Mouse (Mus musculus) kidney, embryonic 15.5 days (tissue): ENCODE results near the gene Dync1h1. TPM values are rescaled to one million over a fixed set of nuclear protein-coding genes. Genes with fewer than 3 reads are reported as not detected.

Experiments
- ATAC-seq: fragments of 200-750 bp; cut with Nextera tagmentation; replicated peaks from 2 replicates; pipeline ENCODE4 v1.8.0; 2017; ENCODE audit warnings: moderate TSS enrichment; ENCODE audit not compliant: low FRiP score
- H3K27ac ChIP-seq: fragments of 300-500 bp; sonication (generic); 2 replicates; pipeline ENCODE4 v1.5.1; 2015; ENCODE audit warnings: mild to moderate bottlenecking, inconsistent platforms
- H3K27me3 ChIP-seq: fragments of 300-500 bp; sonication (generic); 2 replicates; pipeline ENCODE4 v1.6.1; 2015; ENCODE audit warnings: inconsistent platforms
- H3K36me3 ChIP-seq: fragments of 300-500 bp; sonication (generic); 2 replicates; pipeline ENCODE4 v1.6.1; 2015; ENCODE audit warnings: inconsistent platforms
- H3K4me1 ChIP-seq: fragments of 300-500 bp; sonication (generic); 2 replicates; pipeline ENCODE4 v1.6.1; 2015; ENCODE audit warnings: inconsistent platforms
- H3K4me2 ChIP-seq: fragments of 300-500 bp; sonication (generic); 2 replicates; pipeline ENCODE4 v1.6.1; 2015; ENCODE audit warnings: moderate library complexity, mild to moderate bottlenecking, inconsistent platforms
- H3K4me3 ChIP-seq: fragments of 300-500 bp; sonication (generic); replicated peaks from 2 replicates; pipeline ENCODE4 v1.5.1; 2015; ENCODE audit warnings: mild to moderate bottlenecking, inconsistent platforms
- H3K9ac ChIP-seq: fragments of 300-500 bp; sonication (generic); 2 replicates; pipeline ENCODE4 v1.6.1; 2015; ENCODE audit warnings: mild to moderate bottlenecking, inconsistent platforms
- H3K9me3 ChIP-seq: fragments of 300-500 bp; sonication (generic); replicated peaks from 2 replicates; pipeline ENCODE4 v1.6.1; 2016; ENCODE audit warnings: inconsistent platforms
- WGBS: fragments of 180-500 bp; shearing (Covaris S2); methylation state at CpG from one replicate; pipeline ENCODE4 v1.1.7; 2015; ENCODE audit warnings: mixed read lengths; 5-methylcytosine and 5-hydroxymethylcytosine counted together
- polyA plus RNA-seq: library from polyadenylated mRNA; unstranded; fragments of >200 nt; fragmentation: Nextera tagmentation; extraction: Ambion mirVana; gene quantifications from 2 replicates; pipeline ENCODE4 v1.2.1, GENCODE M21; 2015

The Dync1h1 gene
- 38.6 and 52.4 TPM in 2 replicates for polyA plus RNA-seq

- H3K27ac ChIP-seq, result peak within 1 kb of the TSS; percentile 98
- under 1% methylated on average over 99 of the region's 105 CpGs for WGBS
- H3K9me3 ChIP-seq, result no peaks in the 10 kb centered on the region
- H3K9ac ChIP-seq, result peak within 1 kb of the TSS; percentile 98
- peak; percentile 97 for ATAC-seq
- H3K36me3 ChIP-seq, result no peaks in the 10 kb centered on the region; the same call in 1 of the 2 replicates
- peak within 1 kb of the TSS; percentile 68 for H3K4me2 ChIP-seq
- H3K27me3 ChIP-seq, result 0 out of 2 replicates have a peak, but pooled peaks cover 5% of the 10 kb centered on the region
- peak within 1 kb of the TSS; percentile 100 for H3K4me3 ChIP-seq
- peaks cover 26% of the 10 kb centered on the region for H3K4me1 ChIP-seq
These were observed at the start of gene Dync1h1 for GRCm38 (mm10) chr12:110601241-110602218. TSS of gene Dync1h1 (plus strand) at chr12:110601452.

- Histone ChIP-seq H3K27me3 (no peaks in the 10 kb centered on the region), H3K27ac (no peak overlapping the region), H3K4me3 (no peak overlapping the region), H3K4me1 (no peaks in the 10 kb centered on the region), H3K9me3 (no peaks in the 10 kb centered on the region), H3K4me2 (no peak overlapping the region), H3K9ac (no peak overlapping the region), H3K36me3 (peaks cover 98% of the 10 kb centered on the region)
- no peak for ATAC-seq
- 84% methylated on average over 13 of the region's 13 CpGs for WGBS
These were observed 49.1 kb upstream of the Dync1h1 start for GRCm38 (mm10) chr12:110552113-110552512.

GRCm38 (mm10) chr12:110553362-110553761 is 47.9 kb upstream of the Dync1h1 start:
- no peak overlapping the region for H3K27ac ChIP-seq
- peaks cover 98% of the 10 kb centered on the region for H3K36me3 ChIP-seq
- H3K9ac ChIP-seq, result no peak overlapping the region
- no peak overlapping the region for H3K4me3 ChIP-seq
- no peaks in the 10 kb centered on the region for H3K9me3 ChIP-seq
- no peak overlapping the region for H3K4me2 ChIP-seq
- H3K4me1 ChIP-seq, result no peaks in the 10 kb centered on the region
- WGBS, result 86% methylated on average over 5 of the region's 5 CpGs
- no peaks in the 10 kb centered on the region for H3K27me3 ChIP-seq
- ATAC-seq, result no peak

- Histone ChIP-seq H3K9ac (no peak overlapping the region), H3K4me3 (no peak overlapping the region), H3K4me1 (no peaks in the 10 kb centered on the region), H3K4me2 (no peak overlapping the region), H3K27me3 (no peaks in the 10 kb centered on the region), H3K9me3 (no peaks in the 10 kb centered on the region), H3K27ac (no peak overlapping the region), H3K36me3 (peaks cover 97% of the 10 kb centered on the region)
- no peak for ATAC-seq
- WGBS, result 85% methylated on average over 21 of the region's 21 CpGs
These were observed 45.6 kb upstream of the Dync1h1 start for GRCm38 (mm10) chr12:110555536-110556240.

- no peaks in the 10 kb centered on the region for H3K27me3 ChIP-seq
- no peak overlapping the region for H3K9ac ChIP-seq
- H3K36me3 ChIP-seq, result peaks cover 98% of the 10 kb centered on the region
- no peaks in the 10 kb centered on the region for H3K4me1 ChIP-seq
- H3K9me3 ChIP-seq, result no peaks in the 10 kb centered on the region
- no peak overlapping the region for H3K4me2 ChIP-seq
- no peak overlapping the region for H3K27ac ChIP-seq
- H3K4me3 ChIP-seq, result no peak overlapping the region
- WGBS, result 76% methylated on average over 18 of the region's 18 CpGs
- ATAC-seq, result no peak
These were observed 44.2 kb upstream of the Dync1h1 start for GRCm38 (mm10) chr12:110556861-110557628.

- peaks cover 97% of the 10 kb centered on the region for H3K36me3 ChIP-seq
- H3K9ac ChIP-seq, result no peak overlapping the region
- no peak overlapping the region for H3K4me2 ChIP-seq
- H3K4me1 ChIP-seq, result no peaks in the 10 kb centered on the region
- no peak for ATAC-seq
- WGBS, result 95% methylated on average over 7 of the region's 7 CpGs
- no peaks in the 10 kb centered on the region for H3K27me3 ChIP-seq
- H3K27ac ChIP-seq, result no peak overlapping the region
- no peak overlapping the region for H3K4me3 ChIP-seq
- H3K9me3 ChIP-seq, result no peaks in the 10 kb centered on the region
These were observed 43.1 kb upstream of the Dync1h1 start for GRCm38 (mm10) chr12:110558175-110558574.

- Histone ChIP-seq H3K4me1 (no peaks in the 10 kb centered on the region), H3K27me3 (no peaks in the 10 kb centered on the region), H3K27ac (no peak overlapping the region), H3K9ac (no peak overlapping the region), H3K36me3 (peaks cover 91% of the 10 kb centered on the region), H3K4me3 (no peak overlapping the region), H3K9me3 (no peaks in the 10 kb centered on the region), H3K4me2 (no peak overlapping the region)
- ATAC-seq, result no peak
- 95% methylated on average over 11 of the region's 11 CpGs for WGBS
These were observed 37.9 kb upstream of the Dync1h1 start for GRCm38 (mm10) chr12:110563383-110563782.

GRCm38 (mm10) chr12:110564848-110565247 is 36.4 kb upstream of the Dync1h1 start:
- no peak overlapping the region for H3K4me3 ChIP-seq
- H3K36me3 ChIP-seq, result peaks cover 91% of the 10 kb centered on the region
- no peak for ATAC-seq
- WGBS, result 89% methylated on average over 11 of the region's 11 CpGs
- no peak overlapping the region for H3K9ac ChIP-seq
- H3K4me2 ChIP-seq, result no peak overlapping the region
- no peaks in the 10 kb centered on the region for H3K4me1 ChIP-seq
- no peaks in the 10 kb centered on the region for H3K27me3 ChIP-seq
- no peaks in the 10 kb centered on the region for H3K9me3 ChIP-seq
- no peak overlapping the region for H3K27ac ChIP-seq

- H3K4me1 ChIP-seq, result no peaks in the 10 kb centered on the region
- no peak overlapping the region for H3K4me3 ChIP-seq
- no peak overlapping the region for H3K4me2 ChIP-seq
- no peak overlapping the region for H3K9ac ChIP-seq
- no peaks in the 10 kb centered on the region for H3K27me3 ChIP-seq
- WGBS, result 86% methylated on average over 9 of the region's 9 CpGs
- no peaks in the 10 kb centered on the region for H3K9me3 ChIP-seq
- no peak for ATAC-seq
- H3K36me3 ChIP-seq, result peaks cover 92% of the 10 kb centered on the region
- H3K27ac ChIP-seq, result no peak overlapping the region
These were observed 34.9 kb upstream of the Dync1h1 start for GRCm38 (mm10) chr12:110566366-110566765.

- no peaks in the 10 kb centered on the region for H3K27me3 ChIP-seq
- 93% methylated on average over 10 of the region's 10 CpGs for WGBS
These were observed 30.2 kb upstream of the Dync1h1 start for GRCm38 (mm10) chr12:110571050-110571449.

GRCm38 (mm10) chr12:110572351-110572750 is 28.9 kb upstream of the Dync1h1 start:
- peaks cover 77% of the 10 kb centered on the region for H3K36me3 ChIP-seq

More at GRCm38 (mm10) chr12:110571050-110571449, 30.2 kb upstream of the Dync1h1 start:
- no peak for ATAC-seq
- H3K9me3 ChIP-seq, result no peaks in the 10 kb centered on the region
- no peak overlapping the region for H3K9ac ChIP-seq
- no peak overlapping the region for H3K4me2 ChIP-seq
- H3K36me3 ChIP-seq, result peaks cover 87% of the 10 kb centered on the region
- H3K27ac ChIP-seq, result no peak overlapping the region
- no peaks in the 10 kb centered on the region for H3K4me1 ChIP-seq
- H3K4me3 ChIP-seq, result no peak overlapping the region

More at GRCm38 (mm10) chr12:110572351-110572750, 28.9 kb upstream of the Dync1h1 start:
- Histone ChIP-seq H3K4me3 (no peak overlapping the region), H3K4me1 (no peaks in the 10 kb centered on the region), H3K4me2 (no peak overlapping the region), H3K27ac (no peak overlapping the region), H3K9ac (no peak overlapping the region), H3K27me3 (no peaks in the 10 kb centered on the region), H3K9me3 (no peaks in the 10 kb centered on the region)
- no peak for ATAC-seq
- 95% methylated on average over 4 of the region's 4 CpGs for WGBS
